Mouse (Mus musculus) Patski (cell line): ENCODE measurements around the gene Cenpp. TPM values are rescaled to one million over a fixed set of nuclear protein-coding genes. Genes with fewer than 3 reads are reported as not detected.
A peak's percentile ranks its signal among the peaks of the same experiment; 100 is the strongest.

Experiments used
- ATAC-seq: fragments of 100-300 bp; one replicate; pipeline ENCODE4 v1.8.0; 2021
- CTCF ChIA-PET: fragments of 350-600 bp; sonication (Branson Sonifier 250); formaldehyde crosslinking; loops from one replicate; lab custom pipeline; 2022; ENCODE audit warnings: inconsistent platforms; lab: Charles Lee
- POLR2A ChIA-PET: fragments of 350-600 bp; sonication (Branson Sonifier 250); formaldehyde crosslinking; loops from one replicate; lab custom pipeline; 2022; ENCODE audit warnings: antibody characterized with exemption, inconsistent platforms; lab: Charles Lee
- DNase-seq: peaks from one replicate; pipeline ENCODE4 v3.0.0-alpha.2; 2011; ENCODE audit warnings: low read depth, low spot score
- H3K27me3 ChIP-seq: fragments of 371-371 bp; one replicate; pipeline ENCODE4 v1.5.1; 2021
- CTCF ChIP-seq: fragments of 100-300 bp; IDR thresholded peaks from one replicate; pipeline ENCODE4 v1.5.1; 2021
- in situ Hi-C: fragments of 300-500 bp; cut with MboI; formaldehyde crosslinking; loops from 3 replicates; pipeline ENCODE4 v1.11.1; 2018; ENCODE audit warnings: low pct_unique_long_range_greater_than_20kb, mixed read lengths
- polyA plus RNA-seq: library from polyadenylated mRNA; unstranded; gene quantifications from one replicate; pipeline ENCODE4 v1.2.3, GENCODE M21; 2021

Gene Cenpp
- polyA plus RNA-seq: 9.1 TPM

GRCm38 (mm10) chr13:49652481-49653179 is at the start of gene Cenpp, which contains the start of gene Nol8:
Cenpp (minus strand) TSS chr13:49652785.
Nol8 (plus strand) TSS chr13:49653078.
- DNase-seq: peak; percentile 93
- no peak for TF ChIP-seq CTCF
- POLR2A ChIA-PET: no interaction called here
- H3K27me3 ChIP-seq: no peaks in the 10 kb centered on the region
- in situ Hi-C loops: no loop called here
- CTCF ChIA-PET: interaction anchor here (1.4 to 1.6 kb wide), 2 partner anchors 8 to 204 kb away, joined by 3 to 5 read pairs; no protein-coding TSS in a partner anchor
- peak; percentile 97 for ATAC-seq

GRCm38 (mm10) chr13:49691056-49691455 is 38.5 kb upstream of the Cenpp start:
- in situ Hi-C loops: no loop called here
- no peak for TF ChIP-seq CTCF
- ChIA-PET POLR2A (no interaction called here), CTCF (no interaction called here)
- ATAC-seq (no peak), DNase-seq (no peak)
- no peaks in the 10 kb centered on the region for H3K27me3 ChIP-seq

- no peak for TF ChIP-seq CTCF
- H3K27me3 ChIP-seq: no peaks in the 10 kb centered on the region
- in situ Hi-C loops: no loop called here
- CTCF ChIA-PET: no interaction called here
- ATAC-seq (no peak), DNase-seq (no peak)
- POLR2A ChIA-PET: no interaction called here
These were observed 31.7 kb upstream of the Cenpp start for GRCm38 (mm10) chr13:49684266-49684665.

GRCm38 (mm10) chr13:49682233-49682846 is 29.8 kb upstream of the Cenpp start:
- CTCF ChIA-PET: no interaction called here
- no peak for TF ChIP-seq CTCF
- in situ Hi-C loops: no loop called here
- POLR2A ChIA-PET: interaction anchor here (0.6 to 0.7 kb wide), 2 partner anchors 19 to 849 kb away, joined by 3 read pairs; no protein-coding TSS in a partner anchor
- H3K27me3 ChIP-seq: no peaks in the 10 kb centered on the region
- ATAC-seq (peak; percentile 41), DNase-seq (no peak)

DNA sequence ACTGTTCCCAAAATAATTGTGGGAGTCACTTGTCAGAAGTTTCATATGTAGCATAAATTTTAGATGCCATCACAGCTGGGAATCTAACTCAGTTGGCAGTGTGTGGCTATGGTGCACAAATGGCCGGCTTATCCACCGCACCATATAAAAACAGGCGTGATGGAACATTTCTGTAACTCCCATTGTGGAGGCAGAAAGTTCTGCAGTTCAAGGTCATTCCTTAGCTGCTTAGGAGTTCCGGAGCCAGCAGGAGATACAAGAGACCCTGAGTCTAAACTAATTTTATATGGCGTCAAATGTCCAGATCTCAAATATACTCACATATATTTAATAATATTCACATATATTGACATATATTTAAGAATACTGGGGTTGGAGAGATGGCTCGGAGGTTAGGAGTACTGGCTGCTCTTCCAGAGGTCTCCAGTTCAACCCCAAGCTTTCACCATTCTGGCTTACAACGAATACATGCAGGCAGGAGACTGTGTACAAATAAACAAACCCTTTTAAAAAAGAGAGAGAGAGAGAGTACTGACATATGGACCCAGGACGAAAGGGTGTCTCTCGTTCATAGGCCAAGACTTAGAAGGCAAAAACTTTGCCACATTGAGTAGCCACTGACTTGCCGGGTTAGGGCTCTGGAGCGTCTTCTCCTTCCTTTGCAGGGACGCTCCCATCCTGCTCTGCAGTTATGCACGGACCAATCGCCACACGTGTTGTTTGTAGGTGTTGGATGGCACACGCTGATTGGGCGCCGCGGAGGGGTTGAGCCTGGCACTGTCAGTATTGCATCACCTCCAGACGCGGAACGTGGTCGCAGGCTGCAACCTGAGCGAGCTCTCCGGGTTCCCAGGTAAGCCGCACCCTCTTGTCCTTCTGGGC is 29.0 kb upstream of the Cenpp start, which contains the start of gene Iars:
Gene Iars, plus strand, starts transcription at position 750 of the 882 bp plus-strand sequence.
- POLR2A ChIA-PET: interaction anchor here (0.7 kb wide), 1 partner anchor 849 kb away, joined by 3 read pairs; no protein-coding TSS in a partner anchor
- no peak for TF ChIP-seq CTCF
- DNase-seq: peak; percentile 86
- peak; percentile 99 for ATAC-seq
- CTCF ChIA-PET: no interaction called here
- in situ Hi-C loops: no loop called here
- H3K27me3 ChIP-seq: no peaks in the 10 kb centered on the region

DNA sequence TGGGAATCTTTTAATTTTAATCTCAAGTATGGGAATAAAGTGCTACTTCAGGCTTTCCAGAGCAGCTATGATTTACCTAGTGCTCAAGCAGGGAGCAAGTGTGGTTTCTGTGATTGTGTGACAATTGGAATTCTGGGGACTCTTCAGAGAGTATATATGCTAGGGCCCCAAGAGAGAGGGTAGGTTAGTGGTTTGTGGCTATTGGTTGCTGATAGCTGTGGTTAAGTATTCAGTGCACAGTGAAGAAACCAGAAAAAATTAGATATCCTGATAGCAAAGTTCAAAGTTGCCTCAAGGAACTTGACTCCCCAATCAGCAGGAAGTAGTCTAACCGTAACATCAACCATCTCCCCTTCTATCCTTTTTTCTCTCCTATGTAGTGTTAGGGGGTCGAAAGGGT is 25.2 kb upstream of the Cenpp start:
- ATAC-seq (no peak), DNase-seq (no peak)
- in situ Hi-C loops: no loop called here
- CTCF ChIA-PET: interaction anchor here (0.6 to 1.7 kb wide), 2 partner anchors 8 to 10 kb away, joined by 3 to 4 read pairs; no protein-coding TSS in a partner anchor
- H3K27me3 ChIP-seq: no peaks in the 10 kb centered on the region
- TF ChIP-seq CTCF: no peak
- POLR2A ChIA-PET: no interaction called here

DNA sequence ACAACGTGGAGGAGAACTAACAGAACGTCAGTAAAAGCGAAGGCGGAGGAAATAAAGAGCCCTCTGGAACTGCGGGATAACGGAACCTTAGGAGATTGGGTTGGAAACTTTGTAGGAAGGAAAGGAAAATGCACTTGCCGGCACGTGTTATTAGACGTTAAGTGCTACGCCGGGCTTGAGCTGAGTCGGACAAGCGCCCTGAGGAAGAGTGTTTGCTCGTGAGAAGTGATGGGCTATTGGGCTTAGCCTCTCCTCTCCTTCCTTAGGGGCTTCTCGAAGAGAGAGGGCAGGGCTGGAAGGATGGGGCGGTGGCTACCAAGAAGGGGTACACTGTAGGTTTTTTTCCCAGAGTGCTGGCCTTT is 576 bp upstream of the Cenpp start:
- no peak for TF ChIP-seq CTCF
- ATAC-seq (peak; percentile 30), DNase-seq (no peak)
- no peaks in the 10 kb centered on the region for H3K27me3 ChIP-seq
- ChIA-PET CTCF (interaction anchor here (1.4 to 1.6 kb wide), 2 partner anchors 8 to 204 kb away, joined by 3 to 5 read pairs; no protein-coding TSS in a partner anchor), POLR2A (no interaction called here)
- in situ Hi-C loops: no loop called here

DNA sequence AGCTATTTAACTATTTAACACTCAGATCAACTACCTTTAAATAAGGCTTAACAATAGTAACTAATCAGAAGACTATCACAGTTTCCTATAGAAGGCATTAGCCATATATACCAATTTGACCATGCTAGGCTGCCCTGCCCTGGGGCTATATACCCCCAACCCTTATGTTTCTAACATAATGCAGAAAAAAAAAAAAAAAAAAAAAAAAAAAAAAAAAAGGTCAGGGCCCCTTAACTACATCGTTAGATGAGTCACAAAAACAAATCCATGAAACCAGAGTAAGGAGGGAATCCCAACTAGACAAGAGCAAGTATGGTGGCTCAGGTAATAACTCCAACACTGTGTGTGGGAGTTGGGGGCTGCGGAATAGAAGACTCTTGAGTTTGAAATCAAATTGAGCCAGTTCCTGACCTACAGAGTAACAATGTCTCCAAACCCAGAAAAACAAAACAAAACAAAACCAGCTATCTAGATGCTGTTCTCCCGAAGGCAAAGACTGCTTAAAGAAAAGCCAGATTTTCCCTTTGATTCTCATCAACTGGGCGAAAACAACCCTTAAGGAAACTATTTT is 719 bp downstream of the Cenpp start:
- POLR2A ChIA-PET: no interaction called here
- in situ Hi-C loops: no loop called here
- ATAC-seq (no peak), DNase-seq (no peak)
- no peak for TF ChIP-seq CTCF
- CTCF ChIA-PET: interaction anchor here (1.6 kb wide), 1 partner anchor 203 kb away, joined by 5 read pairs; no protein-coding TSS in a partner anchor
- H3K27me3 ChIP-seq: no peaks in the 10 kb centered on the region

DNA sequence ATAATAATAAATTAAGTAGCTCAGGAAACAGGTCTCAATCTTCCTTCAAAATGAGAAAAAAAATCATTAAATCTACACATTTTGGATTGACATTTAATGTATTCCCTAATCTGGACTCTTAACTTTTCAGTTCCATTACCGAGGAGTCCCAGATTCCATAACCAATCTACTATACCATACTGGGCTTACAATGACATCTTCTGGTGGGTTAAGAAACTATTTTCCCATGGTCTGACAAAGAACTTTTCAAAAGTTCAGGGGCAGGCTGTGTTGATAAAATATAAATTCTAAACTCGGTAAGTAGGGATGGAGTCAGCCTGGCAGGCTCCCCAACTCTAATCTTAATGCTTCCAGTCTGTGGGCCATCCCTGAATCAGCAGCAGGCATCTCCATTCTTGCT is 1.4 kb downstream of the Cenpp start:
- H3K27me3 ChIP-seq: no peaks in the 10 kb centered on the region
- DNase-seq: no peak
- in situ Hi-C loops: no loop called here
- ChIA-PET CTCF (interaction anchor here (0.9 to 2.1 kb wide), 2 partner anchors 202 to 312 kb away, joined by 3 to 8 read pairs; no protein-coding TSS in a partner anchor), POLR2A (no interaction called here)
- no peak for ATAC-seq
- peak; percentile 30 for TF ChIP-seq CTCF

GRCm38 (mm10) chr13:49646019-49646418 is 6.6 kb downstream of the Cenpp start:
- ChIA-PET CTCF (interaction anchor here (0.8 to 4.3 kb wide), 6 partner anchors 64 to 202 kb away, joined by 3 to 27 read pairs (median 6); partner anchors contain the start of gene Omd), POLR2A (no interaction called here)
- ATAC-seq: no peak
- H3K27me3 ChIP-seq: no peaks in the 10 kb centered on the region
- in situ Hi-C loops: no loop called here
- no peak for DNase-seq
- TF ChIP-seq CTCF: no peak
